Mouse (Mus musculus): ENCODE data around the gene Gipc3. TPM values are rescaled to one million over a fixed set of nuclear protein-coding genes. Genes with fewer than 3 reads are reported as not detected.

The Gipc3 gene
- polyA plus RNA-seq, 1 experiment from 2014 or later, result not detected

- peaks cover 17% of the 10 kb centered on the region for H3K4me1 ChIP-seq (replicated peaks; ENCODE audit: control insufficient read depth, insufficient read depth, low read length)
- H3K4me3 ChIP-seq (ENCODE audit: low read depth, low read length), result peak within 1 kb of the TSS; percentile 89
- no peaks in the 10 kb centered on the region for H3K27me3 ChIP-seq (ENCODE audit: control insufficient read depth, insufficient read depth, low read length)
- WGBS, result under 1% methylated on average over 55 of the region's 59 CpGs
- peak within 1 kb of the TSS; percentile 75 for H3K27ac ChIP-seq (ENCODE audit: low read depth, low read length)
- H3K4me2 ChIP-seq (ENCODE audit: low read depth, low read length, severe bottlenecking), result peak within 1 kb of the TSS; percentile 88
- DNase-seq (ENCODE audit: low spot score) (no peak), ATAC-seq (replicated peaks; ENCODE audit: low FRiP score) (peak; percentile 66)
- peak within 1 kb of the TSS; percentile 94 for H3K9ac ChIP-seq (ENCODE audit: low read length)
- no peaks in the 10 kb centered on the region for H3K9me3 ChIP-seq (ENCODE audit: control insufficient read depth, low read length)
- peaks cover 6% of the 10 kb centered on the region; the same call in 1 of the 2 replicates for H3K36me3 ChIP-seq (ENCODE audit: control insufficient read depth, insufficient read depth, low read length)
These were observed 34.9 kb upstream of the Gipc3 start, which contains the start of gene Fzr1 for GRCm38 (mm10) chr10:81377793-81378552. TSS of gene Fzr1 (minus strand) at chr10:81378516.

GRCm38 (mm10) chr10:81377362-81377664, 34.2 kb upstream of the Gipc3 start:
- ATAC-seq (replicated peaks; ENCODE audit: low FRiP score), result no peak
- Histone ChIP-seq H3K4me1 (replicated peaks; ENCODE audit: control insufficient read depth, insufficient read depth, low read length) (peaks cover 17% of the 10 kb centered on the region), H3K9ac (ENCODE audit: low read length) (peak overlapping the region; percentile 94), H3K9me3 (ENCODE audit: control insufficient read depth, low read length) (no peaks in the 10 kb centered on the region), H3K27me3 (ENCODE audit: control insufficient read depth, insufficient read depth, low read length) (no peaks in the 10 kb centered on the region), H3K4me2 (ENCODE audit: low read depth, low read length, severe bottlenecking) (peak overlapping the region; percentile 88), H3K27ac (ENCODE audit: low read depth, low read length) (no peak overlapping the region), H3K36me3 (ENCODE audit: control insufficient read depth, insufficient read depth, low read length) (peaks cover 9% of the 10 kb centered on the region; the same call in 1 of the 2 replicates), H3K4me3 (ENCODE audit: low read depth, low read length) (peak overlapping the region; percentile 89)
- WGBS, result 56% methylated on average over 2 of the region's 2 CpGs
- no peak for DNase-seq (ENCODE audit: low spot score)

- ATAC-seq (replicated peaks; ENCODE audit: low FRiP score) (no peak), DNase-seq (ENCODE audit: low spot score) (no peak)
- peaks cover 17% of the 10 kb centered on the region for H3K4me1 ChIP-seq (replicated peaks; ENCODE audit: control insufficient read depth, insufficient read depth, low read length)
- H3K27me3 ChIP-seq (ENCODE audit: control insufficient read depth, insufficient read depth, low read length), result no peaks in the 10 kb centered on the region
- H3K4me2 ChIP-seq (ENCODE audit: low read depth, low read length, severe bottlenecking), result peak overlapping the region; percentile 88
- H3K4me3 ChIP-seq (ENCODE audit: low read depth, low read length), result peak overlapping the region; percentile 89
- peak overlapping the region; percentile 94 for H3K9ac ChIP-seq (ENCODE audit: low read length)
- WGBS, result 43% methylated on average over 6 of the region's 6 CpGs
- peak overlapping the region; percentile 6; the same call in 1 of the 2 replicates for H3K27ac ChIP-seq (ENCODE audit: low read depth, low read length)
- H3K36me3 ChIP-seq (ENCODE audit: control insufficient read depth, insufficient read depth, low read length), result peaks cover 9% of the 10 kb centered on the region; the same call in 1 of the 2 replicates
- H3K9me3 ChIP-seq (ENCODE audit: control insufficient read depth, low read length), result no peaks in the 10 kb centered on the region
These were observed 33.7 kb upstream of the Gipc3 start for GRCm38 (mm10) chr10:81376561-81377361.

GRCm38 (mm10) chr10:81375322-81375721, 32.3 kb upstream of the Gipc3 start:
- H3K36me3 ChIP-seq (ENCODE audit: control insufficient read depth, insufficient read depth, low read length), result peaks cover 15% of the 10 kb centered on the region; the same call in 1 of the 2 replicates
- WGBS, result 94% methylated on average over 10 of the region's 10 CpGs
- no peak overlapping the region for H3K4me3 ChIP-seq (ENCODE audit: low read depth, low read length)
- no peak overlapping the region for H3K4me2 ChIP-seq (ENCODE audit: low read depth, low read length, severe bottlenecking)
- DNase-seq (ENCODE audit: low spot score) (no peak), ATAC-seq (replicated peaks; ENCODE audit: low FRiP score) (no peak)
- H3K27me3 ChIP-seq (ENCODE audit: control insufficient read depth, insufficient read depth, low read length), result no peaks in the 10 kb centered on the region
- no peaks in the 10 kb centered on the region for H3K9me3 ChIP-seq (ENCODE audit: control insufficient read depth, low read length)
- H3K27ac ChIP-seq (ENCODE audit: low read depth, low read length), result no peak overlapping the region
- H3K4me1 ChIP-seq (replicated peaks; ENCODE audit: control insufficient read depth, insufficient read depth, low read length), result peaks cover 17% of the 10 kb centered on the region
- H3K9ac ChIP-seq (ENCODE audit: low read length), result no peak overlapping the region

- 86% methylated on average over 6 of the region's 6 CpGs for WGBS
- Histone ChIP-seq H3K4me2 (ENCODE audit: low read depth, low read length, severe bottlenecking) (no peak overlapping the region), H3K9me3 (ENCODE audit: control insufficient read depth, low read length) (no peaks in the 10 kb centered on the region), H3K4me3 (ENCODE audit: low read depth, low read length) (no peak overlapping the region), H3K36me3 (ENCODE audit: control insufficient read depth, insufficient read depth, low read length) (peaks cover 32% of the 10 kb centered on the region), H3K27me3 (ENCODE audit: control insufficient read depth, insufficient read depth, low read length) (peaks cover 19% of the 10 kb centered on the region), H3K9ac (ENCODE audit: low read length) (no peak overlapping the region), H3K27ac (ENCODE audit: low read depth, low read length) (no peak overlapping the region), H3K4me1 (replicated peaks; ENCODE audit: control insufficient read depth, insufficient read depth, low read length) (peaks cover 29% of the 10 kb centered on the region)
- ATAC-seq (replicated peaks; ENCODE audit: low FRiP score) (no peak), DNase-seq (ENCODE audit: low spot score) (no peak)
These were observed 24.1 kb upstream of the Gipc3 start for GRCm38 (mm10) chr10:81367207-81367495.

- peaks cover 29% of the 10 kb centered on the region for H3K4me1 ChIP-seq (replicated peaks; ENCODE audit: control insufficient read depth, insufficient read depth, low read length)
- no peak overlapping the region for H3K27ac ChIP-seq (ENCODE audit: low read depth, low read length)
- H3K9ac ChIP-seq (ENCODE audit: low read length), result no peak overlapping the region
- WGBS, result 83% methylated on average over 6 of the region's 6 CpGs
- peaks cover 32% of the 10 kb centered on the region for H3K36me3 ChIP-seq (ENCODE audit: control insufficient read depth, insufficient read depth, low read length)
- ATAC-seq (replicated peaks; ENCODE audit: low FRiP score), result no peak
- H3K27me3 ChIP-seq (ENCODE audit: control insufficient read depth, insufficient read depth, low read length), result peaks cover 19% of the 10 kb centered on the region
- no peaks in the 10 kb centered on the region for H3K9me3 ChIP-seq (ENCODE audit: control insufficient read depth, low read length)
- H3K4me2 ChIP-seq (ENCODE audit: low read depth, low read length, severe bottlenecking), result no peak overlapping the region
- no peak for DNase-seq (ENCODE audit: low spot score)
- H3K4me3 ChIP-seq (ENCODE audit: low read depth, low read length), result no peak overlapping the region
These were observed 23.6 kb upstream of the Gipc3 start for GRCm38 (mm10) chr10:81366477-81367206.

- H3K36me3 ChIP-seq (ENCODE audit: control insufficient read depth, insufficient read depth, low read length), result peaks cover 30% of the 10 kb centered on the region
These were observed 22.8 kb upstream of the Gipc3 start, which contains the start of gene 4930404N11Rik for GRCm38 (mm10) chr10:81365672-81366476. TSS of gene 4930404N11Rik (minus strand) at chr10:81365816.

More at GRCm38 (mm10) chr10:81365672-81366476, 22.8 kb upstream of the Gipc3 start, which contains the start of gene 4930404N11Rik:
- no peak within 1 kb of the TSS for H3K27ac ChIP-seq (ENCODE audit: low read depth, low read length)
- H3K27me3 ChIP-seq (ENCODE audit: control insufficient read depth, insufficient read depth, low read length), result peaks cover 19% of the 10 kb centered on the region
- WGBS, result 15% methylated on average over 12 of the region's 12 CpGs
- DNase-seq (ENCODE audit: low spot score) (peak; percentile 75), ATAC-seq (replicated peaks; ENCODE audit: low FRiP score) (peak; percentile 38)
- peak within 1 kb of the TSS; percentile 53; the same call in 1 of the 2 replicates for H3K4me2 ChIP-seq (ENCODE audit: low read depth, low read length, severe bottlenecking)
- H3K9me3 ChIP-seq (ENCODE audit: control insufficient read depth, low read length), result no peaks in the 10 kb centered on the region
- peak within 1 kb of the TSS; percentile 29 for H3K9ac ChIP-seq (ENCODE audit: low read length)
- peaks cover 29% of the 10 kb centered on the region for H3K4me1 ChIP-seq (replicated peaks; ENCODE audit: control insufficient read depth, insufficient read depth, low read length)
- H3K4me3 ChIP-seq (ENCODE audit: low read depth, low read length), result no peak within 1 kb of the TSS; the same call in 1 of the 2 replicates

Data from forebrain, embryonic 11.5 days (tissue).